Mouse (Mus musculus) urinary bladder, postnatal 25 days (tissue): ENCODE data around the gene Hook2.
A peak's percentile ranks its signal among the peaks of the same experiment; 100 is the strongest.

Experiments used
- DNase-seq: peaks from one replicate; pipeline ENCODE4 v3.0.0; 2022; ENCODE audit warnings: low spot score

Hook2 gene

GRCm38 (mm10) chr8:84990349-84990748 is at the start of gene Hook2:
TSS of gene Hook2 (plus strand) at chr8:84990603.
- DNase-seq = peak; percentile 93

GRCm38 (mm10) chr8:84943699-84944098 is 46.7 kb upstream of the Hook2 start:
- DNase-seq = no peak

GRCm38 (mm10) chr8:84944478-84945160 is 45.8 kb upstream of the Hook2 start:
- no peak for DNase-seq

GRCm38 (mm10) chr8:84945235-84945632 is 45.2 kb upstream of the Hook2 start:
- no peak for DNase-seq

- DNase-seq = no peak
Observed at GRCm38 (mm10) chr8:84945633-84946527, 44.5 kb upstream of the Hook2 start.

- no peak for DNase-seq
Observed at GRCm38 (mm10) chr8:84946528-84947240, 43.7 kb upstream of the Hook2 start, which contains the start of gene Rtbdn. TSS of gene Rtbdn (plus strand) at chr8:84946991.

- peak; percentile 51 for DNase-seq
Observed at GRCm38 (mm10) chr8:84947241-84947545, 43.2 kb upstream of the Hook2 start.

GRCm38 (mm10) chr8:84949753-84950152 is 40.6 kb upstream of the Hook2 start:
- DNase-seq = no peak

GRCm38 (mm10) chr8:84952612-84953255 is 37.7 kb upstream of the Hook2 start:
- peak; percentile 38 for DNase-seq

- peak; percentile 65 for DNase-seq
Observed at GRCm38 (mm10) chr8:84956768-84957167, 33.6 kb upstream of the Hook2 start.

- no peak for DNase-seq
Observed at GRCm38 (mm10) chr8:84959811-84960210, 30.6 kb upstream of the Hook2 start.

- DNase-seq = no peak
Observed at GRCm38 (mm10) chr8:84963952-84964351, 26.5 kb upstream of the Hook2 start.

- peak; percentile 78 for DNase-seq
Observed at GRCm38 (mm10) chr8:84965731-84966291, 24.6 kb upstream of the Hook2 start.

- DNase-seq = no peak
Observed at GRCm38 (mm10) chr8:84966603-84967002, 23.8 kb upstream of the Hook2 start.

- no peak for DNase-seq
Observed at GRCm38 (mm10) chr8:84967532-84968304, 22.7 kb upstream of the Hook2 start.

- DNase-seq = no peak
Observed at GRCm38 (mm10) chr8:84968650-84969049, 21.8 kb upstream of the Hook2 start.

GRCm38 (mm10) chr8:84969241-84970134 is 20.9 kb upstream of the Hook2 start, which contains the start of the genes Gm49661, Prdx2 and Rnaseh2a:
TSS of gene Gm49661 (minus strand) at chr8:84969433.
TSS of gene Prdx2 (plus strand) at chr8:84969587.
TSS of gene Rnaseh2a (minus strand) at chr8:84969767.
- peak; percentile 71 for DNase-seq

GRCm38 (mm10) chr8:84970135-84970790 is 20.1 kb upstream of the Hook2 start:
- DNase-seq = no peak

GRCm38 (mm10) chr8:84970913-84971312 is 19.5 kb upstream of the Hook2 start:
- no peak for DNase-seq
